Mouse (Mus musculus) cerebellum, postnatal 10 days (tissue): Measurements from ENCODE around the gene Xpo5.

ENCODE experiments used
- DNase-seq, 2 experiments: peaks; one replicate each; pipeline ENCODE4 v3.0.0; 2021; ENCODE audit warnings: mixed read lengths in 2 of 2

Gene Xpo5

GRCm38 (mm10) chr17:46203078-46203477, 496 bp downstream of the Xpo5 start:
- no peak for DNase-seq

GRCm38 (mm10) chr17:46206676-46207075, 4.1 kb downstream of the Xpo5 start:
- no peak for DNase-seq

GRCm38 (mm10) chr17:46210550-46210949, 8.0 kb downstream of the Xpo5 start:
- DNase-seq, result no peak

GRCm38 (mm10) chr17:46221601-46222000, 19.0 kb downstream of the Xpo5 start:
- no peak for DNase-seq

- DNase-seq, result no peak
Observed at GRCm38 (mm10) chr17:46227576-46227975, 25.0 kb downstream of the Xpo5 start.

GRCm38 (mm10) chr17:46236067-46236466, 33.5 kb downstream of the Xpo5 start:
- no peak for DNase-seq

- no peak for DNase-seq
Observed at GRCm38 (mm10) chr17:46237079-46237478, 34.5 kb downstream of the Xpo5 start.

- peak in 1 of 2 experiments; percentile 2 for DNase-seq
Observed at GRCm38 (mm10) chr17:46237480-46237879, 34.9 kb downstream of the Xpo5 start.

GRCm38 (mm10) chr17:46239516-46240114, 37.0 kb downstream of the Xpo5 start:
- DNase-seq, result no peak

- no peak for DNase-seq
Observed at GRCm38 (mm10) chr17:46241471-46241870, 38.9 kb downstream of the Xpo5 start.

GRCm38 (mm10) chr17:46242274-46242673, 39.7 kb downstream of the Xpo5 start:
- DNase-seq, result peak in 1 of 2 experiments; percentile 2

GRCm38 (mm10) chr17:46242993-46243392, 40.4 kb downstream of the Xpo5 start:
- DNase-seq, result peak in 1 of 2 experiments; percentile 1

- DNase-seq, result no peak
Observed at GRCm38 (mm10) chr17:46243624-46244023, 41.0 kb downstream of the Xpo5 start.

GRCm38 (mm10) chr17:46244579-46244978, 42.0 kb downstream of the Xpo5 start:
- peak in 1 of 2 experiments; percentile 33 for DNase-seq

GRCm38 (mm10) chr17:46247512-46248188, 45.1 kb downstream of the Xpo5 start, which contains the start of the genes Polr1c and Yipf3:
TSS of gene Polr1c (minus strand) at chr17:46248054.
TSS of gene Yipf3 (plus strand) at chr17:46248080.
- peak; percentile 97 to 98 for DNase-seq

GRCm38 (mm10) chr17:46248189-46248522, 45.6 kb downstream of the Xpo5 start:
- DNase-seq, result no peak

- no peak for DNase-seq
Observed at GRCm38 (mm10) chr17:46251174-46251573, 48.6 kb downstream of the Xpo5 start.

GRCm38 (mm10) chr17:46252571-46253451, 50.2 kb downstream of the Xpo5 start:
- peak; percentile 64 to 76 for DNase-seq

GRCm38 (mm10) chr17:46253452-46254084, 51.0 kb downstream of the Xpo5 start, which contains the start of gene Lrrc73:
TSS of gene Lrrc73 (plus strand) at chr17:46253531.
- peak; percentile 98 to 99 for DNase-seq

- DNase-seq, result peak; percentile 66 to 69
Observed at GRCm38 (mm10) chr17:46254106-46254505, 51.5 kb downstream of the Xpo5 start.

- no peak for DNase-seq
Observed at GRCm38 (mm10) chr17:46255147-46255546, 52.6 kb downstream of the Xpo5 start.

GRCm38 (mm10) chr17:46258279-46259053, 55.9 kb downstream of the Xpo5 start:
- no peak for DNase-seq
